Mouse (Mus musculus) limb, embryonic 15.5 days (tissue): ENCODE data around the gene Tgif1. TPM values are rescaled to one million over a fixed set of nuclear protein-coding genes. Genes with fewer than 3 reads are reported as not detected.

Experiments
- ATAC-seq: fragments of 200-750 bp; cut with Nextera tagmentation; 2 replicates; pipeline ENCODE4 v1.8.0; 2017; ENCODE audit warnings: low read depth, moderate TSS enrichment; ENCODE audit not compliant: insufficient number of reproducible peaks, low FRiP score, low TSS enrichment
- H3K27ac ChIP-seq: fragments of 300-500 bp; sonication (generic); 2 replicates; pipeline ENCODE4 v1.5.1; 2015; ENCODE audit warnings: moderate library complexity, mild to moderate bottlenecking, inconsistent platforms
- H3K27me3 ChIP-seq: fragments of 300-500 bp; sonication (generic); 2 replicates; pipeline ENCODE4 v1.6.1; 2015; ENCODE audit warnings: inconsistent platforms
- H3K36me3 ChIP-seq: fragments of 300-500 bp; sonication (generic); 2 replicates; pipeline ENCODE4 v1.6.1; 2015; ENCODE audit warnings: inconsistent platforms
- H3K4me1 ChIP-seq: fragments of 300-500 bp; sonication (generic); 2 replicates; pipeline ENCODE4 v1.6.1; 2015; ENCODE audit warnings: inconsistent platforms
- H3K4me2 ChIP-seq: fragments of 300-500 bp; sonication (generic); 2 replicates; pipeline ENCODE4 v1.6.1; 2015; ENCODE audit warnings: mild to moderate bottlenecking, inconsistent platforms
- H3K4me3 ChIP-seq: fragments of 300-500 bp; sonication (generic); 2 replicates; pipeline ENCODE4 v1.5.1; 2015; ENCODE audit warnings: mild to moderate bottlenecking, inconsistent platforms
- H3K9ac ChIP-seq: fragments of 300-500 bp; sonication (generic); 2 replicates; pipeline ENCODE4 v1.6.1; 2015; ENCODE audit warnings: inconsistent platforms
- H3K9me3 ChIP-seq: fragments of 300-500 bp; sonication (generic); 2 replicates; pipeline ENCODE4 v1.6.1; 2016; ENCODE audit warnings: inconsistent platforms
- WGBS: fragments of 180-500 bp; shearing (Covaris S2); methylation state at CpG from one replicate; pipeline ENCODE4 v1.1.7; 2015; 5-methylcytosine and 5-hydroxymethylcytosine counted together
- polyA plus RNA-seq: library from polyadenylated mRNA; unstranded; fragments of >200 nt; fragmentation: Nextera tagmentation; extraction: Ambion mirVana; gene quantifications from 2 replicates; pipeline ENCODE4 v1.2.1, GENCODE M21; 2015

The Tgif1 gene
- polyA plus RNA-seq: 60.4 and 64.6 TPM in 2 replicates

GRCm38 (mm10) chr17:70853436-70853905 lies at the start of gene Tgif1:
Gene Tgif1 (minus strand): TSS chr17:70853546.
- under 1% methylated on average over 29 of the region's 29 CpGs for WGBS
- peak within 1 kb of the TSS; percentile 73 for H3K4me3 ChIP-seq
- no peaks in the 10 kb centered on the region for H3K36me3 ChIP-seq
- peak within 1 kb of the TSS; percentile 96 for H3K4me2 ChIP-seq
- no peak for ATAC-seq
- H3K9ac ChIP-seq: peak within 1 kb of the TSS; percentile 60
- peaks cover 6% of the 10 kb centered on the region for H3K4me1 ChIP-seq
- H3K9me3 ChIP-seq: no peaks in the 10 kb centered on the region
- no peaks in the 10 kb centered on the region for H3K27me3 ChIP-seq
- H3K27ac ChIP-seq: peak within 1 kb of the TSS; percentile 97

- Histone ChIP-seq H3K36me3 (no peaks in the 10 kb centered on the region), H3K4me1 (no peaks in the 10 kb centered on the region), H3K4me2 (no peak overlapping the region), H3K27ac (no peak overlapping the region), H3K4me3 (no peak overlapping the region), H3K9me3 (no peaks in the 10 kb centered on the region), H3K9ac (no peak overlapping the region), H3K27me3 (no peaks in the 10 kb centered on the region)
- WGBS: 69% methylated on average over 10 of the region's 10 CpGs
- ATAC-seq: no peak
These were observed 47.3 kb upstream of the Tgif1 start for GRCm38 (mm10) chr17:70900660-70901059.

GRCm38 (mm10) chr17:70899642-70900041 lies 46.3 kb upstream of the Tgif1 start:
- H3K9me3 ChIP-seq: no peaks in the 10 kb centered on the region
- no peak overlapping the region for H3K4me3 ChIP-seq
- 78% methylated on average over 6 of the region's 6 CpGs for WGBS
- H3K4me1 ChIP-seq: no peaks in the 10 kb centered on the region
- no peak overlapping the region for H3K27ac ChIP-seq
- no peak for ATAC-seq
- no peaks in the 10 kb centered on the region for H3K36me3 ChIP-seq
- no peaks in the 10 kb centered on the region for H3K27me3 ChIP-seq
- no peak overlapping the region for H3K4me2 ChIP-seq
- no peak overlapping the region for H3K9ac ChIP-seq

- Histone ChIP-seq H3K27ac (no peak overlapping the region), H3K9me3 (no peaks in the 10 kb centered on the region), H3K4me3 (no peak overlapping the region), H3K36me3 (no peaks in the 10 kb centered on the region), H3K4me1 (peaks cover 6% of the 10 kb centered on the region), H3K27me3 (no peaks in the 10 kb centered on the region), H3K4me2 (no peak overlapping the region), H3K9ac (no peak overlapping the region)
- no peak for ATAC-seq
- WGBS: 60% methylated on average over 9 of the region's 9 CpGs
These were observed 41.5 kb upstream of the Tgif1 start for GRCm38 (mm10) chr17:70894867-70895266.

GRCm38 (mm10) chr17:70893151-70893550 lies 39.8 kb upstream of the Tgif1 start:
- Histone ChIP-seq H3K9me3 (no peaks in the 10 kb centered on the region), H3K4me3 (no peak overlapping the region), H3K27ac (no peak overlapping the region), H3K36me3 (no peaks in the 10 kb centered on the region), H3K9ac (no peak overlapping the region), H3K4me1 (peaks cover 6% of the 10 kb centered on the region), H3K27me3 (no peaks in the 10 kb centered on the region), H3K4me2 (no peak overlapping the region)
- ATAC-seq: no peak
- WGBS: 61% methylated on average over 5 of the region's 5 CpGs

GRCm38 (mm10) chr17:70892288-70893096 lies 39.1 kb upstream of the Tgif1 start:
- H3K9me3 ChIP-seq: no peaks in the 10 kb centered on the region
- H3K36me3 ChIP-seq: no peaks in the 10 kb centered on the region
- no peak for ATAC-seq
- no peak overlapping the region for H3K27ac ChIP-seq
- H3K4me3 ChIP-seq: no peak overlapping the region
- no peaks in the 10 kb centered on the region for H3K27me3 ChIP-seq
- 35% methylated on average over 15 of the region's 15 CpGs for WGBS
- peaks cover 6% of the 10 kb centered on the region for H3K4me1 ChIP-seq
- no peak overlapping the region for H3K4me2 ChIP-seq
- no peak overlapping the region for H3K9ac ChIP-seq

- no peak overlapping the region for H3K4me3 ChIP-seq
- H3K27ac ChIP-seq: no peak overlapping the region
- H3K36me3 ChIP-seq: no peaks in the 10 kb centered on the region
- no peaks in the 10 kb centered on the region for H3K9me3 ChIP-seq
- no peak overlapping the region for H3K4me2 ChIP-seq
- ATAC-seq: no peak
- no peak overlapping the region for H3K9ac ChIP-seq
- no peaks in the 10 kb centered on the region for H3K27me3 ChIP-seq
- H3K4me1 ChIP-seq: peaks cover 6% of the 10 kb centered on the region
- 56% methylated on average over 8 of the region's 8 CpGs for WGBS
These were observed 37.2 kb upstream of the Tgif1 start for GRCm38 (mm10) chr17:70890571-70890970.

GRCm38 (mm10) chr17:70888657-70889056 lies 35.3 kb upstream of the Tgif1 start:
- H3K4me3 ChIP-seq: no peak overlapping the region
- H3K27ac ChIP-seq: no peak overlapping the region
- H3K4me2 ChIP-seq: no peak overlapping the region
- H3K4me1 ChIP-seq: peaks cover 6% of the 10 kb centered on the region
- no peak overlapping the region for H3K9ac ChIP-seq
- no peaks in the 10 kb centered on the region for H3K27me3 ChIP-seq
- WGBS: 75% methylated on average over 10 of the region's 10 CpGs
- no peaks in the 10 kb centered on the region for H3K9me3 ChIP-seq
- ATAC-seq: 0 out of 2 replicates have a peak, but pooled peaks have one; percentile 46
- no peaks in the 10 kb centered on the region for H3K36me3 ChIP-seq

GRCm38 (mm10) chr17:70887848-70888247 lies 34.5 kb upstream of the Tgif1 start:
- Histone ChIP-seq H3K27me3 (no peaks in the 10 kb centered on the region), H3K27ac (no peak overlapping the region), H3K9ac (no peak overlapping the region), H3K4me3 (no peak overlapping the region), H3K36me3 (no peaks in the 10 kb centered on the region), H3K4me2 (no peak overlapping the region), H3K9me3 (no peaks in the 10 kb centered on the region), H3K4me1 (peaks cover 6% of the 10 kb centered on the region)
- 86% methylated on average over 9 of the region's 9 CpGs for WGBS
- ATAC-seq: no peak

GRCm38 (mm10) chr17:70886641-70887391 lies 33.5 kb upstream of the Tgif1 start:
- Histone ChIP-seq H3K4me3 (no peak overlapping the region), H3K27ac (no peak overlapping the region), H3K4me2 (no peak overlapping the region), H3K4me1 (peaks cover 5% of the 10 kb centered on the region; the same call in 1 of the 2 replicates), H3K36me3 (no peaks in the 10 kb centered on the region), H3K9me3 (no peaks in the 10 kb centered on the region), H3K9ac (no peak overlapping the region), H3K27me3 (no peaks in the 10 kb centered on the region)
- 79% methylated on average over 16 of the region's 16 CpGs for WGBS
- ATAC-seq: no peak

- Histone ChIP-seq H3K4me2 (no peak overlapping the region), H3K9me3 (no peaks in the 10 kb centered on the region), H3K4me3 (no peak overlapping the region), H3K27ac (no peak overlapping the region), H3K27me3 (no peaks in the 10 kb centered on the region), H3K4me1 (peaks cover 5% of the 10 kb centered on the region; the same call in 1 of the 2 replicates), H3K9ac (no peak overlapping the region), H3K36me3 (no peaks in the 10 kb centered on the region)
- no peak for ATAC-seq
- WGBS: 82% methylated on average over 5 of the region's 5 CpGs
These were observed 32.5 kb upstream of the Tgif1 start for GRCm38 (mm10) chr17:70885868-70886267.

- WGBS: 59% methylated on average over 10 of the region's 10 CpGs
- H3K4me3 ChIP-seq: no peak overlapping the region
- no peaks in the 10 kb centered on the region for H3K27me3 ChIP-seq
- peaks cover 5% of the 10 kb centered on the region; the same call in 1 of the 2 replicates for H3K4me1 ChIP-seq
- no peak overlapping the region for H3K27ac ChIP-seq
- no peak overlapping the region for H3K4me2 ChIP-seq
- H3K9me3 ChIP-seq: no peaks in the 10 kb centered on the region
- no peak for ATAC-seq
- no peaks in the 10 kb centered on the region for H3K36me3 ChIP-seq
- H3K9ac ChIP-seq: no peak overlapping the region
These were observed 28.6 kb upstream of the Tgif1 start for GRCm38 (mm10) chr17:70881934-70882333.
